Mouse (Mus musculus): Measurements from ENCODE around the gene Sfxn5. TPM values are rescaled to one million over a fixed set of nuclear protein-coding genes. Genes with fewer than 3 reads are reported as not detected.
A peak's percentile ranks its signal among the peaks of the same experiment; 100 is the strongest.

Sfxn5 gene
- 1 to 10 TPM; 3.1 to 6.0 TPM for total RNA-seq (2021)

GRCm38 (mm10) chr6:85333000-85333669, at the start of gene Sfxn5:
Sfxn5 (minus strand) TSS chr6:85333422.
- DNase-seq: peak; percentile 97 to 98
- intact Hi-C loops (cut with DNase I): loop anchor here (5.0 kb wide), 2 partner anchors 71 to 171 kb away; no protein-coding TSS in a partner anchor

DNA sequence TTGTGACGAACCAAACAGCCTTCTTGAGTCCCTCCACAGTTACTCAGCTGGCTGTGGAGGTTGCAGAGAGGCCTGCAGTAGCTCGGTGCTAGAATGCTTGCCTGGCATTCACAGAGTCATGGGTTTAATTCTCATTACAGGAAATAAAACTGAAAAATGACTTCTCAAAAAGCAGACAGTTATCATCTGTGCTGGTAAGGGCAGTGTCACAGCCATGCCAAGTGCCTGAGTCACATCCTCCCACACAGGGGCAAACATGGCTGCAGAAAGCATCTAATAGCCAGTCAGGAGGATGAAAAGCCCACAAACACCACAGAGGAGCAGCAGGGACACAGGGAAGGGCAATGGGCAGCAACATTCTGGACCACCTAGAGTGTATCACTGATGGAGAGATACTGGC, 49.6 kb upstream of the Sfxn5 start:
- no peak for DNase-seq
- intact Hi-C loops (cut with DNase I): no loop called here

DNA sequence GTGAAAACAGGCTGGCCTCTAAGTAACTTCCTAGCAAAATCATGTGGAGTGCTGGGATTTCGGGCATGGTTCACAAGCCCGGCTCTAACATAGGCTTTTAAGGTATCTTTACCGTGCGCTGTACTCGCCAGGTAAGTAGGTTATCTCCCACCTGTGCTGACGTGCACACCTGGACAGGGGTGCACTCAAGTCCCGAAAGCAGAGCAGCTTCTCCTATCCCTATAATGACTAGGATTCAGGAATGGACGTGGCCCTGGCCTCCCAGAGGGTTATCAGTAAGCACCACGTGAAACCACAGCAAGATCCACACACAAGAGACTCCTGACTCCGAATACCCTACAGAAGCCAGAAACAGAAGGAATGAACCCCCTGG, 48.4 kb upstream of the Sfxn5 start:
- DNase-seq: no peak
- intact Hi-C loops (cut with DNase I): no loop called here

DNA sequence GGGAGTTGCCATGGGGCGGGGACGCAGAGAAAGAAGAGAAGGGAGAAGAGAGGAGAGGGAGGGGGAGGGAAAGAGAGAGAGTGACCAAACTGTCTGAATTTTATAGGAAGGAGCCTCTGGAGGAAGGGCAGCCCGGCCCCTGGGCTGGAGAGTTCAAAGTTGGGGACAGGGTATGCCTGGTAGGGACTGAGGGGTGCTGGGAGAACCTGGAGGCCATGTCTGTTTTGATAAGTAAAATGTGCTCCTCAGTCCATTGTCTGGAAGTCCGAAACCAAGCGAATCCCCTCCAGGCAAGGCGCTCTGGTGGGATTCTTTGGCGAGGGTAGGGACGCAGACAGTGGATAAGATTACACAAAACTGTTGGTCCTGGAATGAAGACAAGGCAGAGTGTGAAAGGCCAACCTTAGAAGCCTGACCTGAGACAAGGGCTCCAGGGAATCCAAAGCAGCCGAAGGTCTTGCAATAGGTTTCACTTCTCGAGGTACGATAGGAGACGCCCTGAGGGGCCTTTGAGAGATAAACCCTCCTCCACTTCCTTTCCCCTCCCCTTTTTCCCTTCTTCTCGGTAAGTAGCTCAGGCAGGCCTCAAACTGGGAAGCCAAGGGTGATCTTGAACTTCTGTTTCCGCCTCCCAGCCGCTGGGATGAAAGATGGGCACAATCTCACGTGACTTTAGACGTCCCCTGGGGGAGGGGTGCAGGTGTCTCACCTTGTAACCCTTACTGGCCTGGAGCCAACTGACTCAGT, 47.9 kb upstream of the Sfxn5 start:
- intact Hi-C loops (cut with DNase I): loop anchor here (1.0 kb wide), 1 partner anchor 35 kb away; no protein-coding TSS in a partner anchor

DNA sequence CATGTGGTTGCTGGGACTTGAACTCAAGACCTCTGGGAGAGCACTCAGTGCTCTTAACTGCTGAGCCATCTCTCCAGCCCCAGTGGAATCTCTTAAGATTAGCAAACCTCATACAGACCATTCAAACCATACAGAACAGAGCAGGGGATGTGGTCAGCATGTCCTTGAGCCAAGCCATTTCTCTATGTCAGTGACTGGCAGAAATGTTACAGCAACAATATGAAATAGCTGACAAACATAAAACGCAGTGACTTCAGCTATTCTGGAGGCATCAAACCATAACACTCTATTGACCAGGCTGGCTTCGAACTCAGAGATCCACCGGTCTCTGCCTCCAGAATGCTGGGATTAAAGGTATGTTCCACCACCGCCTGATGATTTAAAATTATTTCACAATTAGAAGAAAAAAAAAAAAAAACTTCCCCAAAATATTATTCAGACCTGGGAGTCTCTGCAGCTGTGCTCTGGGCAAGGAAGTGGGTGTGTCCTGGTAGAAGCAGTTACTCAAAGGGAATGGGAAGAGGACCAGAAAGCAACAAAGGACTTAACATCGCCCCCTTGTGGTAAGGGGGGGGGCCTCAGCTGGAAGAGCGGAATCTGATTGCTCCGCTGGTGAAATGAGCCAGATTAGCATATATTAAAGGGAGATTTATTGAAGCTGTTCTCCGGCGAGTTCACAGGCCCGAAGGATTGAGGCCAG, 47.1 kb upstream of the Sfxn5 start:
- intact Hi-C loops (cut with DNase I): loop anchor here (1.0 kb wide), 1 partner anchor 34 kb away; no protein-coding TSS in a partner anchor
- DNase-seq: peak; percentile 88 to 91

More for the DNA sequence above, 47.9 kb upstream of the Sfxn5 start:
- DNase-seq: peak in 1 of 2 experiments; percentile 8

GRCm38 (mm10) chr6:85378629-85379028, 45.4 kb upstream of the Sfxn5 start:
- no peak for DNase-seq
- intact Hi-C loops (cut with DNase I): loop anchor here (1.0 kb wide), 1 partner anchor 29 kb away; no protein-coding TSS in a partner anchor

GRCm38 (mm10) chr6:85377876-85378275, 44.7 kb upstream of the Sfxn5 start:
- no peak for DNase-seq
- intact Hi-C loops (cut with DNase I): loop anchor here (1.0 kb wide), 1 partner anchor 29 kb away; no protein-coding TSS in a partner anchor

GRCm38 (mm10) chr6:85377066-85377734, 44.0 kb upstream of the Sfxn5 start:
- no peak for DNase-seq
- intact Hi-C loops (cut with DNase I): no loop called here

DNA sequence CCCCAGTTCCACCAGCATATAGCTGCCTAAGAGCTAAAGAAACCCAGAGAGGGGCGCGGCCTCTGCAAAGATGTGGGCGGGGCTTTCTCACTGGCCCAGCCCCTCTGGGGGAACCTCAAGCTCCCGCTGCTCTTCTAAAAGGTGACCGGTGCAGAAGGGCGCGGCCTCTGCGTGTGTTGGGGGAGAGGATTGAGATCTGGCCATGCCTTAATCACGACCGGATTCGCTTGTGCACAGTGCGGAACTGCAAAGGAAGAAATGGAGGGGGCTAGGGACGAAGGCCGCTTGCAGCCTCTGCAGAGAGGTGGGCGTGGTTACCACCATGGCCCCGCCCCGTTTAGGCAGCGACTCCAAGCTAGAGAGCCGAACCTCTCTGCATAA, 41.5 kb upstream of the Sfxn5 start:
- intact Hi-C loops (cut with DNase I): no loop called here
- DNase-seq: peak; percentile 98

DNA sequence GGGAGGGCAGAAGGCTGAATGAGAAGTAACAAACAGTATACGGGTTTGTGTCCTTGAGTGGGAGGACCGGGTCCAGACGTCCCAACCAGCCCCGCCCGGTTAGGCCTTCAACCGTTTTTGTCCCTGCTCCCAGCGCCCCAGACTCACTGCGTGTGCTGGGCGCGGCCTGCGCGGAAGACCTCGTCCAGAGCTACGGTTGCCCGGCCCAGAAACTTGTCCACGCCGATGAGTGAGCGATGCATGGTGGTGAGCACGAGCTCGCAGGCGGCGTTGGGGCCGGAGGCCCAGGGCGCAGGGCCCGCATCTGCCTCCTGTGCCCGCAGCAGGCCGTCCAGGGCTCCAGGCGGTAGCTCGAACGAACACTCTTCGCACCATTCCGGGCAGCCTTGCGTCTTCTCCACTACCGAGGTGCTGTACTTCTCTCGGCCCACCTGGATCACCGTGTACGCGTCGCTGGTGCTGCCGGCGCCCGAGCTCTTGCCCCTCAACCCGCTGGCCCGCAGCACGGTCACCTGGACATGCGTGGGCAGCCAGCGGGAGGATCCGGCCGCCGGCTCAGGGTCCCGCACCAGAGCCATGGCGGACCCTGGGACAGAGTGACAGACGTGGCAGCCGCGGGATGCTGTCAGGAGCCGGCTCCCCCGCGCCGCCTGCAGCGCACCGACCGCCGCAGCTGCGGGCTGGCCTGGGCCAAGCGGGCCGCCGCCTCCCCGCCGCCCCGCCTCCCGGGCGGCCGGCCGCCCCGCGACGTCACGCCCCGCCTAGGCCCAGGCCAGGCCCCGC, 40.9 kb upstream of the Sfxn5 start, which contains the start of gene Rab11fip5:
Gene Rab11fip5, minus strand, starts transcription at position 684 of the 783 bp plus-strand sequence.
- DNase-seq: peak; percentile 63 to 70

GRCm38 (mm10) chr6:85373066-85373860, 40.0 kb upstream of the Sfxn5 start:
- intact Hi-C loops (cut with DNase I): no loop called here
- peak in 1 of 2 experiments; percentile 6 for DNase-seq

More for the DNA sequence above, 40.9 kb upstream of the Sfxn5 start, which contains the start of gene Rab11fip5:
- intact Hi-C loops (cut with DNase I): no loop called here

DNA sequence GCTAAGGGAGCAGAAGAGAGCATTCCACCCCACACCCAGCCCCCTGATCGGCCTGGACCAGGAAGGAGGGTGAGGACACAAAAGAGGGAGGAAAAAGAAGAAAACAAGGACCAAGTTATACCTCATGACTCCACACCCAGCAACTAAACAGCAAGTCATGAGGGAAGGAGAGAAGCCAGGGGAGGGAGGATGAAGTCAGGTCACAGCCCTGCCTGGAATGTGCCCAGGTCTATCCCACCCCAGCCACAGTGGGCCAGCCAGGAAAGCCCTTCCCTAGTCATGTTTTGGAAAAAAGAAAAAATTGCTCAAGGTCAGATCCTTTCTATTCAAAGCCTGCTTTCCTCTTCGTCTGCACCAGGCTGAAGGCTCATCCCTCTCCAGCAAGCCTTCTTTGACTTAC, 39.3 kb upstream of the Sfxn5 start:
- DNase-seq: peak; percentile 53 to 58
- intact Hi-C loops (cut with DNase I): no loop called here

DNA sequence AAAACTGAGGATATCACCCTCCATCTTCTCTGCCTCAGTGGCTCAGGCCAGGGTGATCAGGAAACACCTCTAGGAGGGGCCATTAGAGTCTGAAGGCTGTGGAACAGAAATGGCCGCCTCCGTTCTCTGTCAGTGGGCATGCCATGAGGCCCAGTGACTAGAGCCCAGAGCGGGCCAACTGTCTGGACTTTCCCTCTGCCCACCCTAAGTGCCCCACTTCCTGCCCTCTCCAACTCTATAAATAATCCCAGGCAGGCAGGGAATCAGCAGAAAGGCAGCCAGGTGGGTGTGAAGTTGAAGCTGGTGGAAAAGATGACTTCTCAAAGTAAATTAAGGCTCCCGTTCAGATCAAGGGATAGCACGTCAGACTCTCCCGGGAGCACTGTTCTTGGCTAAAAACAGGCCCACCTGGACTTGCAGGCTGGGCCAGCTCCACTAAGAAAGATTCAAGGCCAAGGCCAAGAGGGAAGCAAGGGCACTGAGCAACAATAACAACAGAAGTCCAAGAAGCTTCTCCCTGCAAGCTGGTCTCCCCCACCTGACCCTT, 38.7 kb upstream of the Sfxn5 start:
- DNase-seq: peak; percentile 54 to 64

GRCm38 (mm10) chr6:85370666-85371430, 37.6 kb upstream of the Sfxn5 start:
- intact Hi-C loops (cut with DNase I): no loop called here
- no peak for DNase-seq

More for the DNA sequence above, 38.7 kb upstream of the Sfxn5 start:
- intact Hi-C loops (cut with DNase I): no loop called here

DNA sequence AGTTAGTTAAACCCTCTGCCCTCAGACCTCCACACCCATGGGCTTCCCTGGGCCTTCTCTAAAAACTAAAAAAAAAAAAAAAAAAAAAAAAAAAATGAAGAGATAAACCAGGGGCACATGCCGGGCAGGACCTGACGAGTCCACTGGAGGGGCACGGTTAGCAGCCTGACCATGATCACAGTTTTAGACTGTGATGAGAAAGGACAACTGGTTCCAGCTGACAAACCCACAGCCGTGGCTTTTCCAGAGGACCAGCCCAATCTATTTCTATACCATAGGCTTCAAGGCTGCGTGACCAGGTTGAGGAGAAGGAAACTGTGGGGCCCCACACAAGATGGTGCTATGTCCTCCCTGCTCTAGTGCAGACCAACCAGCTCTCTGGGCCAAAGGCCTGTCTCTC, 36.8 kb upstream of the Sfxn5 start:
- intact Hi-C loops (cut with DNase I): no loop called here
- no peak for DNase-seq

- DNase-seq: peak; percentile 86 to 89
- intact Hi-C loops (cut with DNase I): no loop called here
Measured at GRCm38 (mm10) chr6:85369181-85369860, 36.1 kb upstream of the Sfxn5 start.

GRCm38 (mm10) chr6:85368722-85369121, 35.5 kb upstream of the Sfxn5 start:
- no peak for DNase-seq
- intact Hi-C loops (cut with DNase I): no loop called here
